Mouse (Mus musculus) kidney, adult 2 months (tissue): ENCODE measurements at regions not wholly inside any gene's neighbourhood (a gene's known extent, or its start where the extent isn't known, plus 50 kb on each side); places are given as distances from the start of the nearest gene placed in this dataset.

Source experiments
- CTCF ChIP-seq: fragments of 200-500 bp; conservative IDR thresholded peaks from 2 replicates; pipeline ENCODE4 v1.5.1; 2011; ENCODE audit warnings: low read depth, mild to moderate bottlenecking, control low read depth, low read length, moderate library complexity, mixed read lengths; ENCODE audit not compliant: insufficient read depth, insufficient read length
- POLR2A ChIP-seq: fragments of 200-500 bp; IDR thresholded peaks from one replicate; pipeline ENCODE4 v1.6.1; 2011; ENCODE audit warnings: low read depth, low read length, control low read depth

- no peak for TF ChIP-seq CTCF
- no peak for TF ChIP-seq POLR2A
Observed at GRCm38 (mm10) chr19:54332140-54332539, 288.2 kb downstream of the Adra2a start.
